Mouse (Mus musculus): Measurements from ENCODE around the gene Tmem222. TPM values are rescaled to one million over a fixed set of nuclear protein-coding genes. Genes with fewer than 3 reads are reported as not detected.

Gene Tmem222
- total and polyA plus RNA-seq, 3 experiments: 51.8 to 69.2 TPM; not detected in 1

GRCm38 (mm10) chr4:133268931-133269330 lies 8.7 kb downstream of the Tmem222 start:
- Histone ChIP-seq H3K9me3 (replicated peaks; ENCODE audit: insufficient read depth, low read length) (no peaks in the 10 kb centered on the region), H3K36me3 (ENCODE audit: control insufficient read depth in 1 of 2, insufficient read depth in 2 of 2, low read length in 2 of 2) (no peaks in the 10 kb centered on the region; a peak in 2 of 4 replicates), H3K4me3 (ENCODE audit: control insufficient read depth in 1 of 2, insufficient read depth in 1 of 2, low read depth in 2 of 2, low read length in 2 of 2) (no peak overlapping the region), H3K27ac (ENCODE audit: control insufficient read depth, low read depth, low read length) (no peak overlapping the region), H3K27me3 (ENCODE audit: control insufficient read depth in 1 of 2, insufficient read depth in 2 of 2, low read length in 2 of 2) (no peaks in the 10 kb centered on the region), H3K79me2 (ENCODE audit: control insufficient read depth, insufficient read depth, low read length, poor library complexity) (peaks cover 7% of the 10 kb centered on the region), H3K9ac (ENCODE audit: control insufficient read depth, low read depth, low read length, poor library complexity, severe bottlenecking) (no peak overlapping the region), H3K4me1 (ENCODE audit: control insufficient read depth in 1 of 2, insufficient read depth in 2 of 2, low read length in 2 of 2) (no peaks in the 10 kb centered on the region)
- no peak; the same call in 1 of the 2 replicates for TF ChIP-seq POLR2AphosphoS2 (IDR thresholded peaks at IDR 0.05; ENCODE audit: low read length)
- no peak for TF ChIP-seq ZC3H11A (IDR thresholded peaks at IDR 0.05; ENCODE audit: low read depth, low read length)
- DNase-seq (ENCODE audit: low read depth, low spot score): no peak

- Histone ChIP-seq H3K9ac (ENCODE audit: control insufficient read depth, low read depth, low read length, poor library complexity, severe bottlenecking) (no peak overlapping the region), H3K9me3 (replicated peaks; ENCODE audit: insufficient read depth, low read length) (no peaks in the 10 kb centered on the region), H3K79me2 (ENCODE audit: control insufficient read depth, insufficient read depth, low read length, poor library complexity) (peaks cover 2% of the 10 kb centered on the region; the same call in 1 of the 2 replicates), H3K4me3 (ENCODE audit: control insufficient read depth in 1 of 2, insufficient read depth in 1 of 2, low read depth in 2 of 2, low read length in 2 of 2) (no peak overlapping the region), H3K36me3 (ENCODE audit: control insufficient read depth in 1 of 2, insufficient read depth in 2 of 2, low read length in 2 of 2) (no peaks in the 10 kb centered on the region; a peak in 2 of 4 replicates), H3K4me1 (ENCODE audit: control insufficient read depth in 1 of 2, insufficient read depth in 2 of 2, low read length in 2 of 2) (no peaks in the 10 kb centered on the region), H3K27ac (ENCODE audit: control insufficient read depth, low read depth, low read length) (no peak overlapping the region), H3K27me3 (ENCODE audit: control insufficient read depth in 1 of 2, insufficient read depth in 2 of 2, low read length in 2 of 2) (no peaks in the 10 kb centered on the region)
- TF ChIP-seq MAZ (IDR thresholded peaks at IDR 0.05; ENCODE audit: low read depth, low read length): no peak
- no peak for TF ChIP-seq MYB (IDR thresholded peaks at IDR 0.05; ENCODE audit: low read depth, low read length)
- TF ChIP-seq TAL1 (IDR thresholded peaks at IDR 0.05; ENCODE audit: low read length): no peak
- TF ChIP-seq CHD2 (IDR thresholded peaks at IDR 0.05; ENCODE audit: low read length): no peak
- no peak for TF ChIP-seq EP300 (IDR thresholded peaks at IDR 0.05; ENCODE audit: low read depth in 1 of 2, low read length in 2 of 2)
- TF ChIP-seq JUND (IDR thresholded peaks at IDR 0.05; ENCODE audit: low read depth, low read length): no peak
- no peak for TF ChIP-seq RCOR1 (IDR thresholded peaks at IDR 0.05; ENCODE audit: low read depth, low read length)
- TF ChIP-seq MYC (IDR thresholded peaks at IDR 0.05; ENCODE audit: low read depth, low read length): no peak
- no peak for TF ChIP-seq ZNF384 (IDR thresholded peaks at IDR 0.05; ENCODE audit: low read depth, low read length)
- no peak for TF ChIP-seq USF2 (IDR thresholded peaks at IDR 0.05; ENCODE audit: borderline replicate concordance in 1 of 2, insufficient read depth in 1 of 2, low read depth in 1 of 2, low read length in 2 of 2)
- no peak for TF ChIP-seq GABPA (IDR thresholded peaks at IDR 0.05; ENCODE audit: low read depth, low read length)
- TF ChIP-seq KAT2A (conservative IDR thresholded peaks at IDR 0.05; ENCODE audit: low read depth, low read length): no peak
- TF ChIP-seq RAD21 (IDR thresholded peaks at IDR 0.05; ENCODE audit: low read depth, low read length): no peak
- TF ChIP-seq CHD1 (IDR thresholded peaks at IDR 0.05; ENCODE audit: low read depth, low read length): no peak
- TF ChIP-seq MXI1 (IDR thresholded peaks at IDR 0.05; ENCODE audit: low read depth, low read length): no peak
- no peak for TF ChIP-seq ZMIZ1 (IDR thresholded peaks at IDR 0.05; ENCODE audit: low read depth, low read length)
- no peak for TF ChIP-seq E2F4 (IDR thresholded peaks at IDR 0.05; ENCODE audit: borderline replicate concordance, low read depth, low read length)
- TF ChIP-seq TBP (IDR thresholded peaks at IDR 0.05; ENCODE audit: low read depth, low read length): no peak
- TF ChIP-seq UBTF (IDR thresholded peaks at IDR 0.05; ENCODE audit: borderline replicate concordance, insufficient read depth, low read depth, low read length): no peak
- no peak for DNase-seq (ENCODE audit: low read depth, low spot score)
Measured at GRCm38 (mm10) chr4:133266248-133266880, 11.2 kb downstream of the Tmem222 start.
